Mouse (Mus musculus): ENCODE data around the gene Rpl11.

DNA sequence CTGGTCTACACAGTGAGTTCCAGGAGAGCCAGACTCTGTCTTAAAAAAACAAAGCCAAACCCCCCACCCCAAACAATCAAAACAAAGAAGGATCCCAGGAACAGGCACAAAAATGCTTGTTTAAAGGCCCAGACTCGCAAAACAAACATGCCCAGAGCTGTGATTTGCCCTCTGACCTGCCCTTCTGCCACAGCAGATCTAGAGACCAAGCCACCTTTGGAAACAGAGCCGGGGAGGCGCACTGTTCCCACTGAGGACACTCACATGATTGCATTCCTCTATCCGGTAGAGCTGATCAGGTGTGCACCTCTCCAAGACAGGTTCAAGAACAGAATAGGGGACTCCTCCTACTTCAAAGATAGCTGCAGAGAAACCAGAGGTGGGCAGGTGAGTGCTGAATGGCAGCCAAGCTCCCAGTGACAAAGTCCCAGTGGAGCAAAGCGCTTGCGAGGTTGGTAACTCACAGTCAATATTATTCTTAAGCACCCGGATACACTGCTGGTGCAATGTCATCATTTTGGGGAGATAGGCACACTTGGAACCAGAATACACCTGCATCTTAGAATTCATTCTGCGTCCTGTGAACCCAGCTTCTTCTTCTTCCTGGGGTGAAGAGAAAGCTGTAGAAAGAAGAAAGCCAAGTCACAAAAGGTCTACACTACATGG is 44.3 kb downstream of the Rpl11 start:
- TF ChIP-seq GATA1 (IDR thresholded peaks at IDR 0.05; ENCODE audit: low read length), result no peak
- no peak for TF ChIP-seq TAL1 (IDR thresholded peaks at IDR 0.05; ENCODE audit: low read length)
